Comparison of ENCODE assay signal across 25 mouse cellular contexts in the genomic region with DNA sequence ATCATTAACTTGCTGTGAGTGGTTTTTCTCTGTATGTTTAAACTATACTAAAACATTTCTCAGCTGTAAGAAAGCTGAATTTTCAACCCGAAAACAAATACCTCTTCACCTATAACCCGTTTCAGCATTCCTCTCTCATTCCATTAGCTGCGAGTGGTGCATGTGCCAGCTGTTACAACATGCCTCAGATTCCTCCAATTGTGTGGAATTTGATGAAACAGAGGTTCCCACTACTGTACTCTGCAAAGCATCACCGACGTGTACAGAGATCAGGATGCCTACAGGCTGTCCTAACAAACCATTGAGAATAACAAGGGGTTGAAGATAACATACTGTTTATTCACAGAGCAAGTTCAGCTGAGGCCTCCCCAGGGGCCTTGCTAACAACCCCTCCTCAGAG. TPM values are rescaled to one million over a fixed set of nuclear protein-coding genes. Genes with fewer than 3 reads are reported as not detected.
A peak's percentile ranks its signal among the peaks of the same experiment; 100 is the strongest.
DNase-seq lines count a peak whose midpoint lies in the region; ATAC-seq lines count a peak whose summit lies in the region.
"Had no signal": no experiment of that assay in that cellular context is flagged by ENCODE, and none has a peak within 500 bp of the region (broad histone marks: within the 10 kb centered on the region; RNA-seq: fewer than 3 reads in every experiment).

No protein-coding gene starts in this region.

- WGBS in embryonic facial prominence, embryonic 11.5 days = 37% methylated on average over 5 of the region's 5 CpGs
- WGBS in embryonic facial prominence, embryonic 10.5 days = 48% methylated on average over 5 of the region's 5 CpGs
- 19% methylated on average over 5 of the region's 5 CpGs for WGBS in lung, embryonic 15.5 days

- no peaks in the 10 kb centered on the region for H3K27me3 ChIP-seq in embryonic facial prominence, embryonic 11.5 days (ENCODE audit: control insufficient read depth, insufficient read depth, low read length)
- H3K27me3 ChIP-seq in embryonic facial prominence, embryonic 10.5 days (replicated peaks; ENCODE audit: low read depth, poor library complexity, severe bottlenecking) = no peaks in the 10 kb centered on the region
- H3K27me3 ChIP-seq in lung, embryonic 15.5 days = no peaks in the 10 kb centered on the region
- H3K27me3 ChIP-seq: CH12.LX; embryonic facial prominence, embryonic 13.5 days; forebrain, embryonic 13.5 days; midbrain, embryonic 12.5 days had no signal

- no peaks in the 10 kb centered on the region for H3K4me1 ChIP-seq in embryonic facial prominence, embryonic 11.5 days (ENCODE audit: control insufficient read depth, insufficient read depth, low read length)
- peaks cover 12% of the 10 kb centered on the region for H3K4me1 ChIP-seq in embryonic facial prominence, embryonic 10.5 days
- H3K4me1 ChIP-seq in lung, embryonic 15.5 days = 0 out of 2 replicates have a peak, but pooled peaks cover 3% of the 10 kb centered on the region
- H3K4me1 ChIP-seq: forebrain, embryonic 13.5 days; midbrain, embryonic 12.5 days had no signal

- H3K9me3 ChIP-seq in embryonic facial prominence, embryonic 11.5 days (replicated peaks; ENCODE audit: control insufficient read depth, low read length) = no peaks in the 10 kb centered on the region
- no peaks in the 10 kb centered on the region for H3K9me3 ChIP-seq in embryonic facial prominence, embryonic 10.5 days
- H3K9me3 ChIP-seq in lung, embryonic 15.5 days = no peaks in the 10 kb centered on the region
- H3K9me3 ChIP-seq: embryonic facial prominence, embryonic 13.5 days; forebrain, embryonic 13.5 days; G1E; heart, embryonic 10.5 days; midbrain, embryonic 12.5 days had no signal

- no peak for ATAC-seq in embryonic facial prominence, embryonic 11.5 days (replicated peaks; ENCODE audit: insufficient number of reproducible peaks, low FRiP score, low TSS enrichment, low read depth)
- ATAC-seq in lung, embryonic 15.5 days (ENCODE audit: borderline replicate concordance, extremely low read depth, low FRiP score, low TSS enrichment) = no peak
- ATAC-seq: forebrain, embryonic 13.5 days; hindbrain, postnatal 0 days; intestine, postnatal 0 days; liver, postnatal 0 days had no signal

- DNase-seq in embryonic facial prominence, embryonic 11.5 days (ENCODE audit: low spot score) = peak; percentile 16
- DNase-seq in embryonic facial prominence, embryonic 10.5 days (ENCODE audit: low spot score) = no peak
- no peak for DNase-seq in lung, postnatal 10 days
- DNase-seq in NIH3T3 (ENCODE audit: low read depth) = peak; percentile 38
- DNase-seq in forelimb bud, embryonic 11.5 days (ENCODE audit: low read depth, low spot score) = peak; percentile 8
- no peak for DNase-seq in layer of hippocampus, adult 11-12 months (ENCODE audit: low spot score)
- DNase-seq in heart, postnatal 4 days = no peak
- DNase-seq: adrenal gland, postnatal 10 days; cerebellum, adult 18-20 months; cerebellum, postnatal 25 days; gastrocnemius, postnatal 10 days; kidney, postnatal 36 days; layer of hippocampus, adult 9-11 months; liver, postnatal 0 days; right cerebral cortex, postnatal 14 days; thymus, postnatal 25 days had no signal

- H3K4me3 ChIP-seq in embryonic facial prominence, embryonic 11.5 days (ENCODE audit: low read depth, low read length) = no peak overlapping the region
- H3K4me3 ChIP-seq in embryonic facial prominence, embryonic 10.5 days = no peak overlapping the region
- no peak overlapping the region for H3K4me3 ChIP-seq in lung, embryonic 15.5 days
- H3K4me3 ChIP-seq: embryonic facial prominence, embryonic 13.5 days; forebrain, embryonic 13.5 days; heart, embryonic 10.5 days; midbrain, embryonic 12.5 days had no signal

- H3K9ac ChIP-seq in embryonic facial prominence, embryonic 11.5 days (replicated peaks; ENCODE audit: low read length) = no peak overlapping the region
- no peak overlapping the region for H3K9ac ChIP-seq in lung, embryonic 15.5 days
- H3K9ac ChIP-seq: embryonic facial prominence, embryonic 13.5 days; forebrain, embryonic 13.5 days; liver, postnatal 0 days; midbrain, embryonic 12.5 days had no signal

- H3K27ac ChIP-seq in embryonic facial prominence, embryonic 11.5 days (replicated peaks; ENCODE audit: low read depth, low read length) = no peak overlapping the region
- H3K27ac ChIP-seq in embryonic facial prominence, embryonic 10.5 days (replicated peaks) = no peak overlapping the region
- H3K27ac ChIP-seq in lung, embryonic 15.5 days = peak overlapping the region; percentile 27; the same call in 1 of the 2 replicates
- H3K27ac ChIP-seq: embryonic facial prominence, embryonic 13.5 days; forebrain, embryonic 13.5 days; heart, embryonic 10.5 days; hindbrain, postnatal 0 days; midbrain, embryonic 12.5 days had no signal

- no peak overlapping the region for H3K4me2 ChIP-seq in embryonic facial prominence, embryonic 11.5 days (ENCODE audit: low read depth, low read length)
- H3K4me2 ChIP-seq in lung, embryonic 15.5 days = no peak overlapping the region
- H3K4me2 ChIP-seq: embryonic facial prominence, embryonic 13.5 days; forebrain, embryonic 13.5 days; midbrain, embryonic 12.5 days had no signal

- H3K36me3 ChIP-seq in embryonic facial prominence, embryonic 11.5 days (replicated peaks; ENCODE audit: control insufficient read depth, insufficient read depth, low read depth, low read length) = no peaks in the 10 kb centered on the region
- no peaks in the 10 kb centered on the region for H3K36me3 ChIP-seq in embryonic facial prominence, embryonic 10.5 days (replicated peaks)
- H3K36me3 ChIP-seq in lung, embryonic 15.5 days = no peaks in the 10 kb centered on the region
- H3K36me3 ChIP-seq: embryonic facial prominence, embryonic 13.5 days; heart, embryonic 10.5 days; midbrain, embryonic 12.5 days had no signal

RNA-seq across cellular contexts. Expression of a gene that starts 42.1 kb away (rescaled TPM):
- polyA plus RNA-seq in embryonic facial prominence, embryonic 11.5 days (2014; fragmentation: Nextera tagmentation; extraction: Ambion mirVana) = 40.2 and 47.9 TPM in 2 replicates
- polyA plus RNA-seq in embryonic facial prominence, embryonic 10.5 days (2016; fragmentation: Nextera tagmentation; extraction: Ambion mirVana) = 35.4 and 35.8 TPM in 2 replicates
- polyA plus RNA-seq in lung, embryonic 15.5 days (2015; fragmentation: Nextera tagmentation; extraction: Ambion mirVana) = 41.3 and 45.5 TPM in 2 replicates
- 10 to 100 TPM; 20.3 to 21.0 TPM for total RNA-seq in heart, postnatal 4 days (2021)

Comparison
In these comparisons a context has a peak if more than half of its experiments do, and no peak if none do; other contexts are left out.
1. DNase-seq: peak in embryonic facial prominence, embryonic 11.5 days (single experiment), NIH3T3 (single experiment) and forelimb bud, embryonic 11.5 days (single experiment); none in embryonic facial prominence, embryonic 10.5 days (single experiment), lung, postnatal 10 days (single experiment), layer of hippocampus, adult 11-12 months (single experiment) and heart, postnatal 4 days (single experiment).